Mouse (Mus musculus) lung, postnatal 10 days (tissue): ENCODE data around the gene Nhsl1.
"Not testable (repeated sequence)": the region's sequence is repeated elsewhere in the genome, so short reads cannot be mapped to it uniquely, and the experiment has no call there.

Experiments
- DNase-seq: peaks from one replicate; pipeline ENCODE4 v3.0.0; 2021

Gene Nhsl1

GRCm38 (mm10) chr10:18448896-18449295 is 130.1 kb downstream of the Nhsl1 start:
- DNase-seq = not testable (repeated sequence)

- peak; percentile 88 for DNase-seq
Measured at GRCm38 (mm10) chr10:18453380-18453779, 134.6 kb downstream of the Nhsl1 start.

- DNase-seq = no peak
Measured at GRCm38 (mm10) chr10:18454161-18454560, 135.4 kb downstream of the Nhsl1 start.

GRCm38 (mm10) chr10:18455301-18455920 is 136.6 kb downstream of the Nhsl1 start:
- no peak for DNase-seq

GRCm38 (mm10) chr10:18457808-18458475 is 139.2 kb downstream of the Nhsl1 start:
- no peak for DNase-seq

GRCm38 (mm10) chr10:18461336-18461735 is 142.6 kb downstream of the Nhsl1 start:
- DNase-seq = no peak

- DNase-seq = no peak
Measured at GRCm38 (mm10) chr10:18463071-18463841, 144.5 kb downstream of the Nhsl1 start.

GRCm38 (mm10) chr10:18468396-18468795 is 149.6 kb downstream of the Nhsl1 start:
- DNase-seq = no peak

- DNase-seq = peak; percentile 12
Measured at GRCm38 (mm10) chr10:18469279-18470135, 150.7 kb downstream of the Nhsl1 start.

GRCm38 (mm10) chr10:18470351-18471060 is 151.7 kb downstream of the Nhsl1 start:
- DNase-seq = no peak

GRCm38 (mm10) chr10:18471648-18472047 is 152.9 kb downstream of the Nhsl1 start:
- no peak for DNase-seq

- peak; percentile 16 for DNase-seq
Measured at GRCm38 (mm10) chr10:18475126-18475525, 156.3 kb downstream of the Nhsl1 start.

- no peak for DNase-seq
Measured at GRCm38 (mm10) chr10:18478294-18478693, 159.5 kb downstream of the Nhsl1 start.

GRCm38 (mm10) chr10:18479285-18479684 is 160.5 kb downstream of the Nhsl1 start:
- no peak for DNase-seq

GRCm38 (mm10) chr10:18480836-18481235 is 162.1 kb downstream of the Nhsl1 start:
- DNase-seq = no peak

GRCm38 (mm10) chr10:18482558-18483141 is 163.9 kb downstream of the Nhsl1 start:
- peak; percentile 60 for DNase-seq

- DNase-seq = no peak
Measured at GRCm38 (mm10) chr10:18483658-18484057, 164.9 kb downstream of the Nhsl1 start.

- DNase-seq = no peak
Measured at GRCm38 (mm10) chr10:18484731-18485130, 165.9 kb downstream of the Nhsl1 start.

- no peak for DNase-seq
Measured at GRCm38 (mm10) chr10:18488239-18488803, 169.5 kb downstream of the Nhsl1 start.

- DNase-seq = no peak
Measured at GRCm38 (mm10) chr10:18489936-18490335, 171.2 kb downstream of the Nhsl1 start.

GRCm38 (mm10) chr10:18491952-18492351 is 173.2 kb downstream of the Nhsl1 start:
- no peak for DNase-seq
